Mouse (Mus musculus): ENCODE measurements around the gene Ttc27.

- TF ChIP-seq POLR2A (IDR thresholded peaks at IDR 0.05; ENCODE audit: borderline replicate concordance, extremely low read depth, insufficient read depth, insufficient read length, poor library complexity, severe bottlenecking) (no peak), CTCF (IDR thresholded peaks at IDR 0.05; ENCODE audit: borderline replicate concordance, extremely low read depth, insufficient read depth, insufficient read length) (no peak)
Observed at GRCm38 (mm10) chr17:74688555-74688954, 29.0 kb upstream of the Ttc27 start.
